25 mouse cellular contexts compared by ENCODE assay signal in the genomic region with DNA sequence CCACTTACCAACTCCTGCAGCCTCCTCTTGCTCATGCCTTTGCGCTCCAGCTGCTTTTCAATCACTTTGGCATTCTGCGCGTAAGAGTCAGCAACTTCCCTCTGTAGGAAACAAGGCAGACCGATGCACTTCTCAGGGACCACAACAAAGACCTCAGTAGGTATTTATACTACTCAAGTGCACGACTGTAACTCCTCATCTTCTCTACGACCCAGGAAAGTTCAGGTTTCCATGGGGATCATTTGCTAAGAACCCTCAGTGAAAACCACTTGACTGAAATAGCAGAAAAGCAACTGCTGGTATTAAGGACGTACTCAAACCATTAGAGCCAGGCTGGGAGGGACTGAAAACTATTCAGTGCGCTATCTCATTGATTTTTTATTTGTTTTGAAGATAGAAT.
"Had no signal": no experiment of that assay in that cellular context is flagged by ENCODE, and none has a peak within 500 bp of the region (broad histone marks: within the 10 kb centered on the region; RNA-seq: fewer than 3 reads in every experiment).

No protein-coding gene starts in this region.

- H3K27me3 ChIP-seq: heart, embryonic 12.5 days; hindbrain, embryonic 12.5 days; intestine, embryonic 15.5 days; limb, embryonic 13.5 days; limb, embryonic 15.5 days had no signal

- H3K4me1 ChIP-seq: heart, embryonic 10.5 days; heart, embryonic 12.5 days; hindbrain, embryonic 10.5 days; hindbrain, embryonic 12.5 days; intestine, embryonic 15.5 days; limb, embryonic 13.5 days; limb, embryonic 15.5 days had no signal

- H3K36me3 ChIP-seq: hindbrain, embryonic 12.5 days; intestine, embryonic 15.5 days; limb, embryonic 13.5 days; limb, embryonic 15.5 days had no signal

- H3K9ac ChIP-seq: heart, embryonic 12.5 days; hindbrain, embryonic 12.5 days; hindbrain, embryonic 14.5 days; intestine, embryonic 15.5 days; limb, embryonic 13.5 days; limb, embryonic 15.5 days had no signal

- DNase-seq: gastrocnemius, adult 2 months; gastrocnemius, postnatal 10 days; gastrocnemius, postnatal 25 days; heart, adult 18-20 months; heart, postnatal 10 days; heart, postnatal 4 days; kidney, adult 18-20 months; kidney, adult 8-10 months; kidney, postnatal 10 days; kidney, postnatal 25 days; kidney, postnatal 4 days; layer of hippocampus, adult 9-11 months; layer of hippocampus, postnatal 36 days; left cerebral cortex, postnatal 4 days had no signal

- H3K27ac ChIP-seq: gastrocnemius, adult 2 months; heart, embryonic 10.5 days; hindbrain, embryonic 10.5 days; hindbrain, embryonic 12.5 days; hindbrain, embryonic 14.5 days; intestine, embryonic 15.5 days; limb, embryonic 13.5 days; limb, embryonic 15.5 days had no signal

- H3K4me2 ChIP-seq: heart, embryonic 12.5 days; hindbrain, embryonic 12.5 days; hindbrain, embryonic 14.5 days; intestine, embryonic 15.5 days; limb, embryonic 13.5 days; limb, embryonic 15.5 days had no signal

- ATAC-seq: hindbrain, embryonic 16.5 days; inflammation-experienced regulatory T-cells, adult 6 months; intestine, embryonic 15.5 days; intestine, postnatal 0 days had no signal

- H3K4me3 ChIP-seq: gastrocnemius, adult 2 months; heart, embryonic 10.5 days; heart, embryonic 12.5 days; hindbrain, embryonic 10.5 days; hindbrain, embryonic 12.5 days; intestine, embryonic 15.5 days; limb, embryonic 13.5 days; limb, embryonic 15.5 days had no signal

- H3K9me3 ChIP-seq: heart, embryonic 10.5 days; heart, embryonic 12.5 days; hindbrain, embryonic 10.5 days; hindbrain, embryonic 12.5 days; intestine, embryonic 15.5 days; limb, embryonic 13.5 days; limb, embryonic 15.5 days had no signal
